ENCODE assay signal across 8 mouse cellular contexts in the genomic region with DNA sequence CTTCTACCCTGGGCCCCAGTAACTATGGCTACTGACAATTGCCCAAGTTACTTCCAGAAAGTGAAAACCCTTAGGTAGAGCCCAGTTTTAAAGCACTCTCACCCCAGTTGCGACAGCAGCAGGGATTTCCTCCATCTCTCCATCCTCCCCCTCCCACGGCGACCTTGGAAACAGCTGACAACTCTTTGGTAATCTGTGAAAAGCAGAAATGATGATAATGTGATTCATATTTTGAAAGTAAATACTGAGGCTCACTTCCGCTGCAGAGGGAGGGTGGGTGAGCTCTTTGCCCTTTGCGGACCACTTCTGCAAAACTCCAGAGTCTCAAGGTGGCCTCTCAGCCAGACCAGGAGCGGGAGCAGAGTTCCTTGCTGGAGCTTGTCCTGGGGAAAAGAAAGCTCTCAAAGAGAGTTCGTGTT. TPM values are rescaled to one million over a fixed set of nuclear protein-coding genes. Genes with fewer than 3 reads are reported as not detected.
DNase-seq lines count a peak whose midpoint lies in the region; ATAC-seq lines count a peak whose summit lies in the region.

No protein-coding gene starts in this region.

- no peak overlapping the region for H3K27ac ChIP-seq in kidney, embryonic 16.5 days (ENCODE audit: low read length)
- H3K27ac ChIP-seq in hindbrain, embryonic 11.5 days (ENCODE audit: low read depth, low read length) = no peak overlapping the region

- H3K4me1 ChIP-seq in kidney, embryonic 16.5 days (ENCODE audit: insufficient read depth, low read length) = peaks cover 7% of the 10 kb centered on the region; the same call in 1 of the 2 replicates
- 0 out of 2 replicates have a peak, but pooled peaks cover 5% of the 10 kb centered on the region for H3K4me1 ChIP-seq in hindbrain, embryonic 11.5 days (replicated peaks; ENCODE audit: control insufficient read depth, insufficient read depth, low read length)

- intact Hi-C loops in heart, postnatal 36 days (cut with DNase I) = loop anchor here (5.0 kb wide), 1 partner anchor 35 kb away; no protein-coding TSS in a partner anchor

- H3K4me2 ChIP-seq in kidney, embryonic 16.5 days (replicated peaks; ENCODE audit: low read depth, low read length) = peak overlapping the region; percentile 82
- no peak overlapping the region for H3K4me2 ChIP-seq in hindbrain, embryonic 11.5 days (replicated peaks; ENCODE audit: low read depth, low read length)

- H3K9ac ChIP-seq in kidney, embryonic 16.5 days (replicated peaks; ENCODE audit: low read length) = no peak overlapping the region
- no peak overlapping the region for H3K9ac ChIP-seq in hindbrain, embryonic 11.5 days (ENCODE audit: low read depth, low read length)

- no peaks in the 10 kb centered on the region for H3K9me3 ChIP-seq in kidney, embryonic 16.5 days (ENCODE audit: low read length)
- no peaks in the 10 kb centered on the region for H3K9me3 ChIP-seq in hindbrain, embryonic 11.5 days (ENCODE audit: control insufficient read depth, low read length)

- DNase-seq in kidney, adult 18-20 months = no peak
- peak; percentile 76 to 94 for DNase-seq in adrenal gland, adult (ENCODE audit: inconsistent age in 2 of 2, low spot score in 1 of 2)
- peak; percentile 51 to 56 for DNase-seq in heart, postnatal 36 days
- peak; percentile 73 for DNase-seq in naive thymus-derived CD4-positive, alpha-beta T cell, adult 2 months (ENCODE audit: low read depth)
- no peak for DNase-seq in cerebellum, adult 8-10 months
- no peak for DNase-seq in layer of hippocampus, adult 9-10 months (ENCODE audit: low spot score)
- DNase-seq in hindbrain, embryonic 11.5 days (ENCODE audit: low spot score) = no peak

- 73% methylated on average over 7 of the region's 7 CpGs for WGBS in kidney, embryonic 16.5 days
- WGBS in hindbrain, embryonic 11.5 days = 79% methylated on average over 7 of the region's 7 CpGs

- peak overlapping the region; percentile 70 for H3K4me3 ChIP-seq in kidney, embryonic 16.5 days (ENCODE audit: low read length)
- H3K4me3 ChIP-seq in hindbrain, embryonic 11.5 days (ENCODE audit: low read depth, low read length) = no peak overlapping the region

- no peak for ATAC-seq in kidney, embryonic 16.5 days (ENCODE audit: low FRiP score, low TSS enrichment)
- no peak for ATAC-seq in hindbrain, embryonic 11.5 days (ENCODE audit: low FRiP score)

- H3K36me3 ChIP-seq in kidney, embryonic 16.5 days (ENCODE audit: insufficient read depth, low read length) = no peaks in the 10 kb centered on the region
- H3K36me3 ChIP-seq in hindbrain, embryonic 11.5 days (ENCODE audit: control insufficient read depth, insufficient read depth, low read length) = no peaks in the 10 kb centered on the region

- peaks cover 28% of the 10 kb centered on the region for H3K27me3 ChIP-seq in kidney, embryonic 16.5 days (ENCODE audit: insufficient read depth, low read length)
- peaks cover 31% of the 10 kb centered on the region for H3K27me3 ChIP-seq in hindbrain, embryonic 11.5 days (ENCODE audit: control insufficient read depth, insufficient read depth, low read length)

RNA-seq across cellular contexts. Expression of gene Klf2, which starts 3.6 kb away (rescaled TPM):
- polyA plus RNA-seq in kidney, embryonic 16.5 days (2015; fragmentation: Nextera tagmentation; extraction: Ambion mirVana) = 10.1 and 10.4 TPM in 2 replicates
- 10 to 100 TPM; 42.2 to 97.6 TPM for total RNA-seq in heart, postnatal 36 days (2021)
- polyA plus RNA-seq in hindbrain, embryonic 11.5 days (2014; fragmentation: Nextera tagmentation; extraction: Ambion mirVana) = 4.4 and 4.8 TPM in 2 replicates

RNA-seq across cellular contexts. Expression of gene Gm10282, which starts 17.4 kb away (rescaled TPM):
- 30.6 and 40.7 TPM in 2 replicates for polyA plus RNA-seq in kidney, embryonic 16.5 days (2015; fragmentation: Nextera tagmentation; extraction: Ambion mirVana)
- total RNA-seq in heart, postnatal 36 days (2021) = 10 to 100 TPM in 1 of 2 experiments, 1 to 10 TPM in 1; 6.9 to 10.2 TPM
- polyA plus RNA-seq in hindbrain, embryonic 11.5 days (2014; fragmentation: Nextera tagmentation; extraction: Ambion mirVana) = 32.2 and 35.1 TPM in 2 replicates

Comparison
In these comparisons a context has a peak if more than half of its experiments do, and no peak if none do; other contexts are left out.
1. DNase-seq: peak in adrenal gland, adult (2 of 2), heart, postnatal 36 days (2 of 2) and naive thymus-derived CD4-positive, alpha-beta T cell, adult 2 months (single experiment); none in kidney, adult 18-20 months (single experiment), cerebellum, adult 8-10 months (single experiment), layer of hippocampus, adult 9-10 months (single experiment) and hindbrain, embryonic 11.5 days (single experiment).